Mouse (Mus musculus) erythroblast, embryonic 14.5 days (primary cell): ENCODE data around the gene Gfi1b. TPM values are rescaled to one million over a fixed set of nuclear protein-coding genes. Genes with fewer than 3 reads are reported as not detected.

Experiments
- H3K27me3 ChIP-seq: 2 replicates; pipeline ENCODE4 v1.6.1; 2012; ENCODE audit warnings: inconsistent platforms; ENCODE audit not compliant: control insufficient read depth
- H3K36me3 ChIP-seq: 2 replicates; pipeline ENCODE4 v1.6.1; 2012; ENCODE audit warnings: mild to moderate bottlenecking, inconsistent platforms; ENCODE audit not compliant: control insufficient read depth
- H3K4me1 ChIP-seq: 2 replicates; pipeline ENCODE4 v1.6.1; 2012; ENCODE audit warnings: inconsistent platforms; ENCODE audit not compliant: control insufficient read depth
- H3K4me3 ChIP-seq: replicated peaks from 2 replicates; pipeline ENCODE3; 2012; ENCODE audit warnings: moderate library complexity, mild to moderate bottlenecking, inconsistent platforms
- H3K9me3 ChIP-seq: 2 replicates; pipeline ENCODE4 v1.6.1; 2012; ENCODE audit warnings: low read length, inconsistent platforms, mixed read lengths; ENCODE audit not compliant: control insufficient read depth
- GATA1 ChIP-seq: IDR thresholded peaks from 2 replicates; pipeline ENCODE4 v1.6.1; 2012; ENCODE audit warnings: low read length, inconsistent platforms, mixed read lengths
- TAL1 ChIP-seq: IDR thresholded peaks from 3 replicates; pipeline ENCODE4 v1.6.1; 2012; ENCODE audit warnings: low read length, inconsistent platforms, mixed read lengths
- polyA plus RNA-seq: library from polyadenylated mRNA; stranded (reverse); fragments of >175 nt; gene quantifications from 2 replicates; pipeline ENCODE4 v1.2.3, GENCODE M21; 2012

The Gfi1b gene
- polyA plus RNA-seq, 1 experiment: 35.4 TPM

DNA sequence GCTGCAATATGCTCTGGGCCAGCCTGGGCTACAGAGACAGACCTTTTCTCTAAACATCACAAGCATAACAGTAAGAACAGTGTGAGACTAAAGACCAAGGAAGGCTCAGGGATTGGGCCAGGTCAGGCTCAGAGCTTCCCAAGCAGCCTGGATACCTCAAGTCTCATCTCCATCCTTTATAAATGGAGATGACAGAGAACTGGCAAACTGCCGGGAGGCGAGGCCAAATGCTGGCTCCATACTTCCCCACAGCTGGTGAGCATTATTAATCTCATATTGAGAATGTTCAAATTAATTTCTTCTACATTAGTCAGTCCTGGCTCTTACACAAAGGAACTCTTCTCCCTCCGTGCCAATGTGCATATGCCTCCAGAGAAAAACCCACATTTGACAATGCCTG is 45.0 kb downstream of the Gfi1b start:
- TF ChIP-seq GATA1: no peak
- peaks cover 92% of the 10 kb centered on the region for H3K36me3 ChIP-seq

DNA sequence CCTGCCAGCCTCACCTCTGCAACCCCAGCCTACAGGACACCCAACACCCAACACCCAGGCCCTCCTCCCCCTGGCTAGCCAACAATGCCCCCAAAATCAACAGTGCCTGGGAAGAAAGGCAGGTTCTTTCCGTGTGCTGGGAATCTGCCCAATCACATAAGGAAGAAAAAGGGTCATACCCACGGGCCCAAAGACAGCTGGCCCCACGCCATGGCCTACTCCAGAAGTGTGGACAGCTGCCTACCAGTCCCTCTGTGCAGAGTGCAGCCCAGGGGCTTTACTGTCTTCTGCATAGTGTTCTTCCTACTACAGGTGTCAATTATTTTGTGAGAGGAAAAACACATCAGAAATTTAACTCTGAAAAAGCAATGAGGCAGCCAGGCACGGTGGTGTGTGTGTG is 46.4 kb downstream of the Gfi1b start:
- peaks cover 97% of the 10 kb centered on the region for H3K36me3 ChIP-seq
- TF ChIP-seq TAL1 (no peak), GATA1 (no peak)
- H3K4me3 ChIP-seq: no peak overlapping the region
- no peaks in the 10 kb centered on the region; the same call in 1 of the 2 replicates for H3K4me1 ChIP-seq
- H3K27me3 ChIP-seq: no peaks in the 10 kb centered on the region
- no peaks in the 10 kb centered on the region for H3K9me3 ChIP-seq

More for the DNA sequence above, 45.0 kb downstream of the Gfi1b start:
- no peaks in the 10 kb centered on the region for H3K9me3 ChIP-seq
- no peaks in the 10 kb centered on the region for H3K27me3 ChIP-seq
- H3K4me3 ChIP-seq: no peak overlapping the region
- H3K4me1 ChIP-seq: peaks cover 12% of the 10 kb centered on the region

DNA sequence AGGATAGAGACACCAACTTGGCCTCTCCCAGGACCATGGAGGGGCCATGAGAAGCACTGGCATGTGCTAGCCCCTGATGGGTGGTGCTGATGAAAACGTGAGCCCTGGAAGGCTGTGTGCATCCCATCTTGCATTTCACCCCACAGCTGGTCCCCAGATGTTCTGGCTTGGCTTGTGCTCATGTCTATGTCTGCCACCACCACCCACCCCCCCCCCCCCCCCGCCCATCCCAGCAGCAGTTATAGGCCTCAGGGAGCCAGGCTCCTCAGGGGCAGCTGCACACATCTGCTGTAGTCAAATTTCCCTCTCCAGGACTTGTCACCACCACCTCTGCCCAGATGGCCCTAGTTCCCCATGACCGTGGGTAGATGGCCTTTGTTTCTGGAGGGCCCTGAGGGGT is 51.9 kb downstream of the Gfi1b start:
- Histone ChIP-seq H3K4me1 (no peaks in the 10 kb centered on the region), H3K27me3 (no peaks in the 10 kb centered on the region), H3K4me3 (no peak overlapping the region), H3K36me3 (peaks cover 98% of the 10 kb centered on the region), H3K9me3 (no peaks in the 10 kb centered on the region)
- no peak for TF ChIP-seq TAL1
- TF ChIP-seq GATA1: no peak

DNA sequence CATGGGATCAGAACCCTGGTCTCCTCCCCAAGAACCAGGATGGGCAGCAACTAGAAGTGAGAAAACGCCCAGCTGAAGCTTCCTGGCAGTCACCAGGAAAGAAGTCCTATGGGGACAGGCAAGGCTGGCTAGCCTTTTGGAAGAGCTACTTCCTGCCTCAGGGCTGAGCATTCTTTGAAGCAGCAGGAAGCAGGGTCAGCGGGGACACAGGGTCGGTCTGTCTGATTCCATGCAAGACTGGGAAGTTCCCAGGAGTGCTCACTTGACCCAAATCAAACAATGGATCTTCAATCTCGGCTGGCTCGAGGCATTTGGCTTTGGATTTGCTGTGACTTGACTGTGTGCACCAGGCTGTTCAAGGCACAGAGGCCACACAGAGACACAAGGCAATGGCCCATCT is 55.2 kb downstream of the Gfi1b start:
- Histone ChIP-seq H3K36me3 (peaks cover 65% of the 10 kb centered on the region), H3K9me3 (no peaks in the 10 kb centered on the region), H3K4me3 (no peak overlapping the region), H3K27me3 (no peaks in the 10 kb centered on the region), H3K4me1 (no peaks in the 10 kb centered on the region)
- no peak for TF ChIP-seq TAL1
- no peak for TF ChIP-seq GATA1

DNA sequence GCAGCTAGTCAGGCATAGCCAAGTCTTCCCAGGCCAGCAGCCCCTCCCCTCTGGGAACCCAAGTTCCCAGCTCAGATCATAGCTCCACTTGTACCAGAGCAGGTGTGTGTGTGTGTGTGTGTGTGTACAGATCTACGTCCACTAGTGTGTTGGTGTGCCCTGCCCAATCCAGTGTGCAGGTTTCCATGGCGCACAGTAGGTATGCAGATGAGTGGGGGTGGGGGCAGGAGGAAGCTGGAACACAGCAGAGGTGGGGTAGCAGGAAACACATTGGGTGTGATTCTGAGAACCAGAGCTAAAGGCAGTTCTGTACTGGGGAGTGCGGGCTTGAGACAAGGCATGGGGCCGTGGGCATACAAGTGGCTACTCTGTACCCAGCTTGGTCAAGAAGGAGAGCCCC is 57.4 kb downstream of the Gfi1b start:
- no peaks in the 10 kb centered on the region for H3K9me3 ChIP-seq
- H3K27me3 ChIP-seq: no peaks in the 10 kb centered on the region
- H3K4me3 ChIP-seq: no peak overlapping the region
- H3K36me3 ChIP-seq: peaks cover 44% of the 10 kb centered on the region
- H3K4me1 ChIP-seq: no peaks in the 10 kb centered on the region
- TF ChIP-seq TAL1 (no peak), GATA1 (no peak)

DNA sequence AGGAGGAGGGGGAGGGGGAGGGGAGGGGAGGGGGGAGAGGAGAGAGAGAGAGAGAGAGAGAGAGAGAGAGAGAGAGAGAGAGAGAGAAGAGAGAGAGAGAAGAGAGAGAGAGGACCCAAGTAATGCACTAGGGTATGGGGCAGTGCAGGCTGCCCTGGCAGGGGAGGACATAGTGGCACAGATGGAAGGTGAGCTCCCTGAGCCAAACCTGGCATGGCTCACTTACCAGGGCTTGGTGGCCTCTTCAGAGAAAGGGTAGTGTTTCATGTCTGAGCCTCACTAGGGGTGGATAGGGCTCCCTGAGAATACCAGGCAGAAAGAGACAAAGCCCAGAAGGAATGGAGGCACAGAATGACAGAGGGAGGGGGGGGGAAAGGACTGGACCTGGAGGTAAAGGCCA is 58.0 kb downstream of the Gfi1b start:
- Histone ChIP-seq H3K36me3 (peaks cover 38% of the 10 kb centered on the region), H3K4me1 (no peaks in the 10 kb centered on the region), H3K4me3 (no peak overlapping the region), H3K9me3 (no peaks in the 10 kb centered on the region), H3K27me3 (no peaks in the 10 kb centered on the region)
- TF ChIP-seq GATA1 (no peak), TAL1 (no peak)

DNA sequence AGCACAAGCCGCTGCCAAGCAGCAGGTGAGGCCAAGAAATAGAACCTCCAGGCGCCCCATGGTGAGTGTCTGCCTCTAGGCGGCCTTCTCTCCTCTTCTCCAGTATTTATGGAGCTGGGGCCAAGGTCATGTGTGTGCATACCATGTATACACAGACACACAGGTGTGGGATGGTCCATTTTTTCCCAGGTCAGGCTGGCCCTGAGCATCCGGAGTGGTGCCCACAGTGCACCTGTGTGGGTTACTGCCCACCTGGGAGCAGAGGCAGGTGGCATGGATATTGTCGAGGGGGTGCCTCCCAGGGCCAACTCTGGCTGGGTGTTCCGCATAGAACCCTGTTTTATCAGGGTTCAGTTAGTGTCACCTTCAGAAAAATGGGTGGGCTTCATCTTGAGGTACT is 58.5 kb downstream of the Gfi1b start, which contains the start of gene Cel:
Gene Cel, minus strand, starts transcription at position 101 of the 400 bp plus-strand sequence.
- TF ChIP-seq GATA1: no peak
- no peak for TF ChIP-seq TAL1
- H3K9me3 ChIP-seq: no peaks in the 10 kb centered on the region
- peaks cover 33% of the 10 kb centered on the region for H3K36me3 ChIP-seq
- H3K4me3 ChIP-seq: no peak within 1 kb of the TSS
- H3K4me1 ChIP-seq: no peaks in the 10 kb centered on the region
- no peaks in the 10 kb centered on the region for H3K27me3 ChIP-seq

Other genes starting within 250 kb of the Gfi1b start
- gene Ppp1r26, start 175.2 kb downstream of the Gfi1b start, polyA plus RNA-seq: 0.01 TPM in 1 of 2 replicates, not detected in the other
- not detected in 2 replicates for gene 1700007K13Rik, start 155.7 kb downstream of the Gfi1b start, polyA plus RNA-seq
- gene Mrps2, start 153.9 kb downstream of the Gfi1b start, polyA plus RNA-seq: 1.0 and 1.5 TPM in 2 replicates
- not detected in 2 replicates for gene Gbgt1, start 125.1 kb downstream of the Gfi1b start, polyA plus RNA-seq
- gene Gm10134, start 115.9 kb downstream of the Gfi1b start, polyA plus RNA-seq: not detected in 2 replicates
- 0.03 and 0.06 TPM in 2 replicates for gene Ralgds, start 108.9 kb downstream of the Gfi1b start, polyA plus RNA-seq
- gene Cel, start 58.6 kb downstream of the Gfi1b start, polyA plus RNA-seq: not detected in 2 replicates
- 1.8 and 2.1 TPM in 2 replicates for gene Gtf3c5, start 38.2 kb downstream of the Gfi1b start, polyA plus RNA-seq
- 0.56 and 0.79 TPM in 2 replicates for gene Tsc1, start 19.2 kb upstream of the Gfi1b start, polyA plus RNA-seq
- not detected in 2 replicates for gene Spaca9, start 77.7 kb upstream of the Gfi1b start, polyA plus RNA-seq
- not detected in 2 replicates for gene Ak8, start 78.2 kb upstream of the Gfi1b start, polyA plus RNA-seq
- gene Gtf3c4, start 218.4 kb upstream of the Gfi1b start, polyA plus RNA-seq: 0.41 and 0.79 TPM in 2 replicates
- 0.14 and 0.25 TPM in 2 replicates for gene Ddx31, start 218.4 kb upstream of the Gfi1b start, polyA plus RNA-seq